Mouse (Mus musculus): ENCODE data around the gene Htr3b. TPM values are rescaled to one million over a fixed set of nuclear protein-coding genes. Genes with fewer than 3 reads are reported as not detected.

The Htr3b gene
- polyA plus RNA-seq (2014; fragmentation: Illumina TruSeq; extraction: RNeasy Lipid Tissue Mini Kit (QIAGEN cat#74804); ENCODE audit: low read depth, low replicate concordance) = 0.23 TPM

GRCm38 (mm10) chr9:48964587-48965040, at the start of gene Htr3b:
Gene Htr3b (minus strand): TSS chr9:48964990.

GRCm38 (mm10) chr9:48984845-48985707, 20.3 kb upstream of the Htr3b start, which contains the start of gene Usp28:
Gene Usp28 (plus strand): TSS chr9:48985375.

GRCm38 (mm10) chr9:48910885-48911537, 53.8 kb downstream of the Htr3b start, which contains the start of gene Htr3a:
Gene Htr3a (minus strand): TSS chr9:48911099.

Other genes starting within 250 kb of the Htr3b start
- gene Zbtb16, start 128.8 kb downstream of the Htr3b start, polyA plus RNA-seq (2014; fragmentation: Illumina TruSeq; extraction: RNeasy Lipid Tissue Mini Kit (QIAGEN cat#74804); ENCODE audit: low read depth, low replicate concordance) = 8.3 TPM
- gene Htr3a, start 53.9 kb downstream of the Htr3b start, polyA plus RNA-seq (2014; fragmentation: Illumina TruSeq; extraction: RNeasy Lipid Tissue Mini Kit (QIAGEN cat#74804); ENCODE audit: low read depth, low replicate concordance) = 4.4 TPM
- gene Usp28, start 20.4 kb upstream of the Htr3b start, polyA plus RNA-seq (2014; fragmentation: Illumina TruSeq; extraction: RNeasy Lipid Tissue Mini Kit (QIAGEN cat#74804); ENCODE audit: low read depth, low replicate concordance) = 8.3 TPM
- gene Zw10, start 90.6 kb upstream of the Htr3b start, polyA plus RNA-seq (2014; fragmentation: Illumina TruSeq; extraction: RNeasy Lipid Tissue Mini Kit (QIAGEN cat#74804); ENCODE audit: low read depth, low replicate concordance) = 22.5 TPM
- gene Tmprss5, start 116.3 kb upstream of the Htr3b start, polyA plus RNA-seq (2014; fragmentation: Illumina TruSeq; extraction: RNeasy Lipid Tissue Mini Kit (QIAGEN cat#74804); ENCODE audit: low read depth, low replicate concordance) = not detected

Measured in adrenal gland, adult 10 weeks (tissue).